Mouse (Mus musculus): ENCODE measurements around the gene Bahcc1.

DNA sequence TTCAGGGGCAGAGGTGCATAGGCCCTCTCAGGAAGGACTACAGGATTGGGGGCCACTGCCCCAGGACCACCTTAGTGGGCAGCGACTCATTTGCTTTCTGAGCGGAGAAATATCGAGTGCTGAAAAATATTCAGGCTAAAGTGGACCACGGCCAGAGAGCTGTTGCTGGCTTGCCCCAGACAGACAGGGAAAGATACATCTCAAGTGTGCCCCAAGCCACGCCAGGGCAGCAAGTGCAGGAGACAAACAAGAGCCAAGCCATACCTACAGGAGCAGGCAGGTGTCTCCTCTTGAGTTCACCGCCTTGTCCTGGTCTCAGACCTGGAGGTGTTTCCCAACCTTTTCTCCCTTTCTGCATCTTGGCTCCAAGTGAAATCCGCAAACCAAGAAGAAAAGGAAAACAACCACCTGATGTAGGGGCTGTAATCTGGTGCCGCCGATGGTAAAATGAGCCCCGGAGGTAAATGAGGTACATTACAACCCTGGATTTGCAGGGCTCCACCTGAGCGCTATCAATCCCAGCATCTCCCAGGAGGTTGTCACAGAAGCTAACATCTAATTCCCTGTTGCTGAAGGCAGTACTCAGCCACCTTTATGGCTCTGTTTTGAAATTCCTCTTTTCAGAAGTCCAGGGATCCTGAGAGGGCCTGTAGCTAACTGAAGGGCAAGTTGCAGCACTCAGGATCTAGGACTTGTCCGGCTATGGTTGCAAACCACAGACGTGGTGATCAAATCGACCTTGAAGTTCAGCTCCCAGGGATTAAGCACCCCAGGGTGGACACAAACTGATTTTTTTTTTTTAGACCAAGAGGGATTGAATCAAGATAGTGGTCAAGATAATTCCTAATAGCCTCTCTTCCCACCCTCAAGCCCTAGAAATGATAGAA lies 42.0 kb upstream of the Bahcc1 start:
- no peak for TF ChIP-seq POLR2A (IDR thresholded peaks at IDR 0.05; ENCODE audit: extremely low read depth, insufficient read depth, low read length)
- no peak for TF ChIP-seq CTCF (IDR thresholded peaks at IDR 0.05; ENCODE audit: extremely low read depth, insufficient read depth, low read length)

Measured in cortical plate, adult 2 months (tissue).